Mouse (Mus musculus) ES-E14 (cell line): ENCODE measurements around the gene Krt82. TPM values are rescaled to one million over a fixed set of nuclear protein-coding genes. Genes with fewer than 3 reads are reported as not detected.
"Not testable (repeated sequence)": the region's sequence is repeated elsewhere in the genome, so short reads cannot be mapped to it uniquely, and the experiment has no call there.

Experiments used
- DNase-seq: peaks from one replicate; pipeline ENCODE4 v3.0.0-alpha.2; 2013; ENCODE audit warnings: low read depth, low spot score
- H3K27ac ChIP-seq: 2 replicates; pipeline ENCODE4 v1.5.1; 2012; ENCODE audit warnings: low read depth, mild to moderate bottlenecking, low read length, moderate library complexity, mixed read lengths; ENCODE audit not compliant: poor library complexity, insufficient read depth, severe bottlenecking
- H3K36me3 ChIP-seq: 2 replicates; pipeline ENCODE4 v1.6.1; 2012; ENCODE audit warnings: mild to moderate bottlenecking, low read length, moderate library complexity, mixed read lengths; ENCODE audit not compliant: control insufficient read depth, poor library complexity, insufficient read depth, severe bottlenecking
- H3K4me1 ChIP-seq, 2 experiments: fragments of 150-350 bp in 1 of 2; sonication (generic) in 1 of 2; 2 replicates each; pipeline ENCODE4 v1.6.1; 2012; ENCODE audit warnings: low read length in 2 of 2, mild to moderate bottlenecking in 1 of 2, mixed read lengths in 1 of 2; ENCODE audit not compliant: control insufficient read depth in 2 of 2, insufficient read depth in 2 of 2, poor library complexity in 1 of 2
- H3K4me3 ChIP-seq, 2 experiments: fragments of 150-350 bp in 1 of 2; sonication (generic) in 1 of 2; 2 replicates each; pipeline ENCODE4 v1.5.1; 2012; ENCODE audit warnings: low read length in 2 of 2, low read depth in 1 of 2, mild to moderate bottlenecking in 1 of 2, mixed read lengths in 1 of 2; ENCODE audit not compliant: insufficient read depth in 1 of 2, poor library complexity in 1 of 2, severe bottlenecking in 1 of 2
- H3K9ac ChIP-seq: 2 replicates; pipeline ENCODE4 v1.6.1; 2012; ENCODE audit warnings: low read depth, mild to moderate bottlenecking, low read length, mixed read lengths; ENCODE audit not compliant: poor library complexity, insufficient read depth, severe bottlenecking
- H3K9me3 ChIP-seq: fragments of 150-350 bp; sonication (generic); 2 replicates; pipeline ENCODE4 v1.6.1; 2012; ENCODE audit warnings: low read depth, mild to moderate bottlenecking, low read length; ENCODE audit not compliant: control insufficient read depth, insufficient read depth
- CHD2 ChIP-seq: IDR thresholded peaks from 2 replicates; pipeline ENCODE4 v1.6.1; 2014; ENCODE audit warnings: mild to moderate bottlenecking, low read depth, low read length, inconsistent platforms
- HCFC1 ChIP-seq: IDR thresholded peaks from 2 replicates; pipeline ENCODE4 v1.6.1; 2012; ENCODE audit warnings: low read length, inconsistent platforms, borderline replicate concordance; ENCODE audit not compliant: insufficient read depth
- MAFK ChIP-seq: IDR thresholded peaks from 2 replicates; pipeline ENCODE4 v1.6.1; 2014; ENCODE audit warnings: mild to moderate bottlenecking, low read depth, low read length, inconsistent platforms; ENCODE audit not compliant: insufficient read depth
- ZC3H11A ChIP-seq: IDR thresholded peaks from 2 replicates; pipeline ENCODE4 v1.6.1; 2012; ENCODE audit warnings: low read depth, mild to moderate bottlenecking, inconsistent platforms, low read length, borderline replicate concordance
- ZNF384 ChIP-seq: IDR thresholded peaks from 2 replicates; pipeline ENCODE4 v1.6.1; 2012; ENCODE audit warnings: low read depth, low read length, inconsistent platforms
- in situ Hi-C, 2 experiments: fragments of 600-800 bp; cut with MboI; formaldehyde crosslinking; loops; one replicate each; pipeline ENCODE4 v1.15.1; 2025; ENCODE audit warnings: low sequenced_read_pairs in 2 of 2, inconsistent platforms in 1 of 2; ENCODE audit not compliant: unreplicated experiment in 2 of 2
- total RNA-seq: library from RNA; depleted of rRNA; stranded (reverse); fragments of 300-350 nt; gene quantifications from 2 replicates; pipeline ENCODE4 v1.2.3, GENCODE M21; 2012

The Krt82 gene
- total RNA-seq, 1 experiment: not detected

GRCm38 (mm10) chr15:101522556-101523232 is 27.8 kb downstream of the Krt82 start:
- TF ChIP-seq MAFK (0 out of 2 replicates have a peak, but pooled peaks have one; percentile 17), ZNF384 (no peak), HCFC1 (no peak), CHD2 (no peak), ZC3H11A (no peak)
- H3K9ac ChIP-seq: no peak overlapping the region
- no peak for DNase-seq
- H3K4me1 ChIP-seq: no peaks in the 10 kb centered on the region
- H3K27ac ChIP-seq: no peak overlapping the region
- H3K4me3 ChIP-seq: no peak overlapping the region
- in situ Hi-C loops: loop anchor here (10.0 kb wide), 1 partner anchor 452 kb away; no protein-coding TSS in a partner anchor
- H3K9me3 ChIP-seq: no peaks in the 10 kb centered on the region
- no peaks in the 10 kb centered on the region for H3K36me3 ChIP-seq

GRCm38 (mm10) chr15:101519792-101520191 is 30.7 kb downstream of the Krt82 start:
- in situ Hi-C loops: loop anchor here (10.0 kb wide), 1 partner anchor 455 kb away; no protein-coding TSS in a partner anchor
- Histone ChIP-seq H3K36me3 (no peaks in the 10 kb centered on the region), H3K4me1 (no peaks in the 10 kb centered on the region), H3K9me3 (no peaks in the 10 kb centered on the region), H3K9ac (no peak overlapping the region), H3K27ac (no peak overlapping the region), H3K4me3 (no peak overlapping the region)
- DNase-seq: peak; percentile 48
- TF ChIP-seq HCFC1: no peak
- TF ChIP-seq ZC3H11A: peak; percentile 94

GRCm38 (mm10) chr15:101517161-101517560 is 33.3 kb downstream of the Krt82 start, which contains the start of gene Gm49425:
Gm49425 (minus strand) TSS chr15:101517261.
- H3K9me3 ChIP-seq, H3K27ac ChIP-seq, H3K36me3 ChIP-seq, H3K9ac ChIP-seq, H3K4me1 ChIP-seq, in situ Hi-C loops, DNase-seq, H3K4me3 ChIP-seq: not testable (repeated sequence)

- no peaks in the 10 kb centered on the region for H3K4me1 ChIP-seq
- in situ Hi-C loops: loop anchor here in 1 of 2 experiments (10.0 kb wide), 1 partner anchor 173 kb away; no protein-coding TSS in a partner anchor
- TF ChIP-seq ZNF384: no peak
- no peak for TF ChIP-seq HCFC1
- TF ChIP-seq CHD2: no peak
- TF ChIP-seq ZC3H11A: no peak
- TF ChIP-seq MAFK: no peak
- H3K4me3 ChIP-seq: no peak overlapping the region
- no peaks in the 10 kb centered on the region for H3K9me3 ChIP-seq
- no peak for DNase-seq
- no peak overlapping the region for H3K9ac ChIP-seq
- no peak overlapping the region for H3K27ac ChIP-seq
- no peaks in the 10 kb centered on the region for H3K36me3 ChIP-seq
These were observed 42.2 kb downstream of the Krt82 start for GRCm38 (mm10) chr15:101508247-101508646.
